Comparison of ENCODE assay signal across 10 mouse cellular contexts in genomic region chr11:3808162-3808561, GRCm38 (mm10). TPM values are rescaled to one million over a fixed set of nuclear protein-coding genes. Genes with fewer than 3 reads are reported as not detected.
DNase-seq lines count a peak whose midpoint lies in the region; ATAC-seq and TF ChIP-seq lines count a peak whose summit lies in the region.
"Had no signal": no experiment of that assay in that cellular context is flagged by ENCODE, and none has a peak within 500 bp of the region (broad histone marks: within the 10 kb centered on the region; RNA-seq: fewer than 3 reads in every experiment).

No protein-coding gene starts in this region.

- WGBS in stomach, postnatal 0 days: 17% methylated on average over 3 of the region's 3 CpGs

- no peaks in the 10 kb centered on the region for H3K9me3 ChIP-seq in stomach, postnatal 0 days (ENCODE audit: control insufficient read depth, low read length)

- H3K9ac ChIP-seq in stomach, postnatal 0 days (ENCODE audit: low read length): no peak overlapping the region
- H3K9ac ChIP-seq: limb, embryonic 13.5 days had no signal

- H3K4me3 ChIP-seq in cortical plate, adult 2 months (ENCODE audit: insufficient read depth, low read length): no peak overlapping the region
- no peak overlapping the region for H3K4me3 ChIP-seq in stomach, postnatal 0 days (ENCODE audit: low read depth, low read length)
- H3K4me3 ChIP-seq: limb, embryonic 13.5 days had no signal

- no peaks in the 10 kb centered on the region for H3K4me1 ChIP-seq in cortical plate, adult 2 months (ENCODE audit: control insufficient read depth, insufficient read depth, low read length)
- no peaks in the 10 kb centered on the region for H3K4me1 ChIP-seq in stomach, postnatal 0 days (replicated peaks; ENCODE audit: control insufficient read depth, insufficient read depth)
- H3K4me1 ChIP-seq: limb, embryonic 13.5 days had no signal

- TF ChIP-seq POLR2A in cortical plate, adult 2 months (IDR thresholded peaks at IDR 0.05; ENCODE audit: extremely low read depth, insufficient read depth, low read length): no peak

- peak; percentile 43 for TF ChIP-seq CTCF in cortical plate, adult 2 months (IDR thresholded peaks at IDR 0.05; ENCODE audit: extremely low read depth, insufficient read depth, low read length)
- peak; percentile 68 for TF ChIP-seq CTCF in stomach, postnatal 0 days (IDR thresholded peaks at IDR 0.05; ENCODE audit: low read depth)

- intact Hi-C loops in heart, postnatal 10 days (cut with DNase I): loop anchor here (1.0 kb wide), 1 partner anchor 72 kb away; no protein-coding TSS in a partner anchor
- intact Hi-C loops in heart, postnatal 25 days (cut with DNase I): loop anchor here (1.0 to 5.0 kb wide), 2 partner anchors 54 to 71 kb away; partner anchors contain the start of gene Osbp2

- H3K4me2 ChIP-seq in stomach, postnatal 0 days (replicated peaks; ENCODE audit: low read depth): no peak overlapping the region
- H3K4me2 ChIP-seq: limb, embryonic 13.5 days had no signal

- H3K36me3 ChIP-seq in stomach, postnatal 0 days (ENCODE audit: control insufficient read depth, insufficient read depth, low read length): no peaks in the 10 kb centered on the region
- H3K36me3 ChIP-seq: limb, embryonic 13.5 days had no signal

- H3K27ac ChIP-seq in cortical plate, adult 2 months (ENCODE audit: insufficient read depth, low read length): no peak overlapping the region
- no peak overlapping the region for H3K27ac ChIP-seq in stomach, postnatal 0 days (replicated peaks)
- H3K27ac ChIP-seq: limb, embryonic 13.5 days had no signal

- DNase-seq in heart, postnatal 10 days: peak; percentile 20 to 54
- DNase-seq in heart, postnatal 25 days (ENCODE audit: low spot score): no peak
- DNase-seq in right cerebral cortex, adult 2 months (ENCODE audit: low spot score in 2 of 2): peak; percentile 20 to 24
- no peak for DNase-seq in right cerebral cortex, postnatal 25 days
- DNase-seq in stomach, postnatal 0 days (ENCODE audit: low spot score): peak; percentile 46
- no peak for DNase-seq in T-cell, adult 2 months (ENCODE audit: low spot score)
- DNase-seq in thymus, postnatal 14 days: no peak

- H3K27me3 ChIP-seq in stomach, postnatal 0 days (ENCODE audit: control insufficient read depth, insufficient read depth, low read length): no peaks in the 10 kb centered on the region
- H3K27me3 ChIP-seq: limb, embryonic 13.5 days had no signal

- ATAC-seq in stomach, postnatal 0 days (ENCODE audit: low FRiP score, low TSS enrichment): no peak

- no peak for TF ChIP-seq EP300 in stomach, postnatal 0 days (optimal IDR thresholded peaks at IDR 0.05)

RNA-seq across cellular contexts. Expression of gene Osbp2, which starts 55.5 kb away (rescaled TPM):
- 1 to 10 TPM; 5.6 to 6.1 TPM for total RNA-seq in heart, postnatal 10 days (2021)
- 10 to 100 TPM in 1 of 2 experiments, 1 to 10 TPM in 1; 9.8 to 11.4 TPM for total RNA-seq in heart, postnatal 25 days (2021)
- polyA plus RNA-seq in cortical plate, adult 2 months (2012; rRNA removed): 129 and 131 TPM in 2 replicates
- polyA plus RNA-seq in stomach, postnatal 0 days (2015; fragmentation: Nextera tagmentation; extraction: Ambion mirVana): 0.42 and 0.69 TPM in 2 replicates
- total RNA-seq: neutrophil, adult 5-6 weeks had no signal

Comparison
In these comparisons a context has a peak if more than half of its experiments do, and no peak if none do; other contexts are left out.
1. DNase-seq: peak in heart, postnatal 10 days (2 of 2), right cerebral cortex, adult 2 months (2 of 2) and stomach, postnatal 0 days (single experiment); none in heart, postnatal 25 days (single experiment), right cerebral cortex, postnatal 25 days (single experiment), T-cell, adult 2 months (single experiment) and thymus, postnatal 14 days (single experiment).